Mouse (Mus musculus) lung, postnatal 0 days (tissue): ENCODE results near the gene Wdr17.

Experiments
- CTCF ChIP-seq: IDR thresholded peaks from 2 replicates; pipeline ENCODE4 v1.5.1; 2016; ENCODE audit warnings: antibody characterized with exemption, mild to moderate bottlenecking
- EP300 ChIP-seq: IDR thresholded peaks from 2 replicates; pipeline ENCODE4 v1.6.1; 2016; ENCODE audit warnings: antibody characterized with exemption, mild to moderate bottlenecking, control low read depth

DNA sequence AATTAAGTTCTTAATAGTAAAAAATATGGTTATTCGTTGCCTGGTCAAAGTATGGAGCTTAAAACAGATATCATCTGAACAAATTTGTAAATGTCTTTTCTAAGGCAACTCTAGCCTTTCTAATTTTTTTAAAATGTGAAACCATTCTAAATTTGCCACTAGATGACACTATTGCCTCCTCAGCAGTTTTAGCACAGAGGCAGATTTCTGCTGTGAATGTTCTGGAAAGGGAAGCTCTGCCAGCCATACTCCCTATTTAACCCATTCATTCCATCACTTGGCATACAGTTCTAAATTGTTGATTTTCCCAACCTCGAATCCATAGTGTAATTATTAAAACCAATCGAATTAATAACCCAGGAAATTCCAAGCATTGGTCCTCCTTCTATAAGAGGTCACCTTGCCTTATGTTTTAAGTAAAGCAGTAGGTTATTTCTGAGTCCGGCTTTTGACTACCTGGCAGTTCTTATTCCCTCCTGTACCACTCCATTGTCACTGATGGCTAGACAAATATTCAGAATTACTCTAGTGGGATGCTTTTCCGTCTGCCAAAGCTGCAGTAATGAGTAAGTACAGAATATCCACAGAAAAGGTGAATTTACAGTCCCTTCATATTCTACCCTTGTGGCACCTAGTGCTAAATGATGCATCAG is 150.2 kb downstream of the Wdr17 start:
- TF ChIP-seq CTCF: peak; percentile 41
- TF ChIP-seq EP300: no peak
